Comparison of ENCODE assay signal across 8 mouse cellular contexts in genomic region chr19:47067096-47067882, GRCm38 (mm10). TPM values are rescaled to one million over a fixed set of nuclear protein-coding genes. Genes with fewer than 3 reads are reported as not detected.
DNase-seq lines count a peak whose midpoint lies in the region; ATAC-seq lines count a peak whose summit lies in the region.

Gene Taf5, plus strand, starts transcription at chr19:47067746.

- peak; percentile 98 for DNase-seq in adipocyte (ENCODE audit: low spot score)
- DNase-seq in embryo, embryonic 10 days (ENCODE audit: low spot score): peak; percentile 99
- DNase-seq in gastrocnemius, postnatal 10 days: peak; percentile 95
- peak; percentile 99 for DNase-seq in induced T-regulatory cell, adult 2 months (ENCODE audit: low read depth)
- DNase-seq in left cerebral cortex, adult 9 months (ENCODE audit: low spot score in 2 of 2): peak; percentile 84 to 96
- DNase-seq in right cerebral cortex, postnatal 14 days: peak; percentile 97
- peak; percentile 98 for DNase-seq in urinary bladder, postnatal 36 days (ENCODE audit: low spot score in 2 of 2)

- peak; percentile 96 for ATAC-seq in megakaryocyte progenitor cell, adult 5-6 weeks (replicated peaks; ENCODE audit: poor library complexity)

RNA-seq across cellular contexts. Expression of gene Taf5, which starts in this region (rescaled TPM):
- total RNA-seq in gastrocnemius, postnatal 10 days (2021): 1 to 10 TPM; 2.4 to 3.1 TPM
- 17.0 and 18.7 TPM in 2 replicates for total RNA-seq in megakaryocyte progenitor cell, adult 5-6 weeks (2015)
- 20.6 and 25.7 TPM in 2 replicates for total RNA-seq in megakaryocyte progenitor cell, adult 5-6 weeks (2017)

Comparison
In these comparisons a context has a peak if more than half of its experiments do, and no peak if none do; other contexts are left out.
1. Peak in every context shown above with its lines: DNase-seq and ATAC-seq.
2. RNA of gene Taf5 (total RNA-seq): 17.0 to 25.7 TPM in megakaryocyte progenitor cell, adult 5-6 weeks; 2.4 to 3.1 TPM in gastrocnemius, postnatal 10 days; every median in the first group is over 4 times any median in the second.